Mouse (Mus musculus) neural tube, embryonic 13.5 days (tissue): ENCODE results near the gene Tmem51. TPM values are rescaled to one million over a fixed set of nuclear protein-coding genes. Genes with fewer than 3 reads are reported as not detected.

Source experiments
- ATAC-seq: fragments of 200-750 bp; cut with Nextera tagmentation; 2 replicates; pipeline ENCODE4 v1.8.0; 2017; ENCODE audit warnings: low read depth, mild to moderate bottlenecking, moderate TSS enrichment, moderate library complexity
- H3K27ac ChIP-seq: fragments of 300-500 bp; sonication (generic); replicated peaks from 2 replicates; pipeline ENCODE4 v1.5.1; 2015; ENCODE audit warnings: moderate library complexity, mild to moderate bottlenecking, inconsistent platforms
- H3K27me3 ChIP-seq: fragments of 300-500 bp; sonication (generic); 2 replicates; pipeline ENCODE4 v1.6.1; 2015; ENCODE audit warnings: mild to moderate bottlenecking, inconsistent platforms
- H3K36me3 ChIP-seq: fragments of 300-500 bp; sonication (generic); 2 replicates; pipeline ENCODE4 v1.6.1; 2015; ENCODE audit warnings: mild to moderate bottlenecking, inconsistent platforms
- H3K4me1 ChIP-seq: fragments of 300-500 bp; sonication (generic); replicated peaks from 2 replicates; pipeline ENCODE4 v1.6.1; 2015; ENCODE audit warnings: inconsistent platforms
- H3K4me2 ChIP-seq: fragments of 300-500 bp; sonication (generic); 2 replicates; pipeline ENCODE4 v1.6.1; 2015; ENCODE audit warnings: inconsistent platforms, mild to moderate bottlenecking, moderate library complexity
- H3K4me3 ChIP-seq: fragments of 300-500 bp; sonication (generic); 2 replicates; pipeline ENCODE4 v1.5.1; 2015; ENCODE audit warnings: mild to moderate bottlenecking, inconsistent platforms
- H3K9ac ChIP-seq: fragments of 300-500 bp; sonication (generic); 2 replicates; pipeline ENCODE4 v1.6.1; 2015; ENCODE audit warnings: moderate library complexity, mild to moderate bottlenecking, inconsistent platforms
- H3K9me3 ChIP-seq: fragments of 300-500 bp; sonication (generic); 2 replicates; pipeline ENCODE4 v1.6.1; 2016; ENCODE audit warnings: inconsistent platforms
- WGBS: fragments of 180-500 bp; shearing (Covaris S2); methylation state at CpG from one replicate; pipeline ENCODE4 v1.1.7; 2015; 5-methylcytosine and 5-hydroxymethylcytosine counted together
- polyA plus RNA-seq: library from polyadenylated mRNA; unstranded; fragments of >200 nt; fragmentation: Nextera tagmentation; extraction: Ambion mirVana; gene quantifications from 2 replicates; pipeline ENCODE4 v1.2.1, GENCODE M21; 2015

Gene Tmem51
- polyA plus RNA-seq, 1 experiment from 2014 or later, result 5.2 TPM

DNA sequence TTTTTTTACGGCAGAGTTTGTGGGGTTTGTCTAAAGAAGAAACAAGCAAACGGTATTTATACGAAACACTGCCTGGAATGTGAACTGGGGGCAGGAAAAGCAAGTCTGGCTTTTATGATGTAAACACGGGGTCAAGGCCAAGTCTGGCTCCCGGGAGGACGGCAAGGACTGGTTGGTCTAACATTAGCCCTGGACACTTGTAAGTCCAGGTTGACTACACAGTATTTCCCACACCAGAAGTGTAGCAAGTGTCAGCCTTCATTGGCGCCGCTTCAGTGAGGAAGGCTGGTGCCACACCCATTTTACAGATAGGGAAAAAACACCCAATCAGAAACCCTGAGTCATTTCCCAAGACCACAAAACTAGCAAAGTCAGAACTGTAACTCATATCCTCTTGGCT, 18.8 kb downstream of the Tmem51 start:
- WGBS, result 81% methylated on average over 8 of the region's 8 CpGs
- no peaks in the 10 kb centered on the region for H3K36me3 ChIP-seq
- H3K4me2 ChIP-seq, result no peak overlapping the region
- H3K9me3 ChIP-seq, result no peaks in the 10 kb centered on the region
- no peak overlapping the region for H3K27ac ChIP-seq
- H3K27me3 ChIP-seq, result peaks cover 9% of the 10 kb centered on the region
- H3K9ac ChIP-seq, result no peak overlapping the region
- H3K4me3 ChIP-seq, result no peak overlapping the region
- ATAC-seq, result no peak
- H3K4me1 ChIP-seq, result peaks cover 40% of the 10 kb centered on the region

DNA sequence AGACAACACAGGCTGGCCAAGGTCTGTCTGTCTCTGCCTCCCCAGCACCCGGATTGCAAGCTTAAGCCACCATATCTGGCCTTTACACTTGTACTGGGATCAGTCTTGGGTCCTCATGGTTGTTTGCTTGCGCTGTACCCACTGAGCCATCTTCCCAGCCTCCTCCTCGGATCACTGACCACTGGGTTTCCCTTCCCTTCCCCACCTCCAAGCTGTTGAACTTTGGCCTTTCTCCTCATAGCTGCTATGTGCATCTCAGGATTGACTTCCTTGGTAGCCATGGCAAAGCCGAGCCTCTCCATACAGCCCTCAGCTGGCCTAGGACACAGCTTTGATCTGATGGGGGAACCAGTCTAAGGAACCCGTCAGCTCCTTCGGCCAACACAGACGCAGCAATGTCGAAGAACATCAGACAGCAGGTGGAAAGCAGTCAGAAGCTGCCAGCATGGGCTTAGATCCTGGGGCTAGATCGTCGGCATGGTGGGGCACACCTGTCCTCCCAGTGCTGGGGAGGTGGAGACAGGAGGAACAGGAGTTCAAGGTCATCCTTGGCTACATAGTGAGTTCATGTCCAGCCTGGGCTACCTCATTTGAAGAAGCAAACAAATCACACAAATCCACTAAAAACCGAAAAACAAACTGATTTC, 19.4 kb downstream of the Tmem51 start:
- no peak overlapping the region for H3K9ac ChIP-seq
- no peak overlapping the region for H3K4me2 ChIP-seq
- H3K4me3 ChIP-seq, result no peak overlapping the region
- WGBS, result 89% methylated on average over 11 of the region's 11 CpGs
- no peak for ATAC-seq
- peaks cover 7% of the 10 kb centered on the region; the same call in 1 of the 2 replicates for H3K27me3 ChIP-seq
- H3K36me3 ChIP-seq, result no peaks in the 10 kb centered on the region
- H3K27ac ChIP-seq, result no peak overlapping the region
- H3K4me1 ChIP-seq, result peaks cover 40% of the 10 kb centered on the region
- no peaks in the 10 kb centered on the region for H3K9me3 ChIP-seq

DNA sequence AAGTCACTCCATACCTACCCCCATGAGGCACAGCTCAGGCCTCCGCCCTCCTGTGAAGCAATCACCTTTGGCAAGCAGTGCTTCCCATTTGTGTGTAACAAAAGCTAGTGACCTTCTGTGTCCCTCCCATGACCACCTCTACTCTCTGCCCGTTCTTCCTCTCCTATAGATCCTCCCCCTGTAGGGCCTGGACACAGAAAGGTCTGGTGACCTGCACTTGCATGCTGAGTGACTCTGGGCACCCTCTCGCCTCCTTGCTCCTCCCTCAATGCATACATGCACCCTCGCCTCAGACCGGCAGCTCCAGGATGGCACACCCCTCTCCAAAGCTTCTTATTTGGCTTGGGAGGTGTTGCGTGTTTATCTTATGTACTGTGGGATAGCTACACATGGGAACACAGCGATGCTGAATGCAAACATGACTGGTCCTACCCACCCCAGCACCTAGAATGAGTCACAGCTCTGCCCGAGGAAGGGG, 21.0 kb downstream of the Tmem51 start:
- no peak overlapping the region for H3K4me3 ChIP-seq
- no peak for ATAC-seq
- H3K27ac ChIP-seq, result no peak overlapping the region
- H3K4me1 ChIP-seq, result peaks cover 32% of the 10 kb centered on the region
- no peak overlapping the region for H3K9ac ChIP-seq
- no peaks in the 10 kb centered on the region for H3K27me3 ChIP-seq
- 91% methylated on average over 8 of the region's 8 CpGs for WGBS
- no peaks in the 10 kb centered on the region for H3K9me3 ChIP-seq
- no peaks in the 10 kb centered on the region for H3K36me3 ChIP-seq
- no peak overlapping the region for H3K4me2 ChIP-seq

DNA sequence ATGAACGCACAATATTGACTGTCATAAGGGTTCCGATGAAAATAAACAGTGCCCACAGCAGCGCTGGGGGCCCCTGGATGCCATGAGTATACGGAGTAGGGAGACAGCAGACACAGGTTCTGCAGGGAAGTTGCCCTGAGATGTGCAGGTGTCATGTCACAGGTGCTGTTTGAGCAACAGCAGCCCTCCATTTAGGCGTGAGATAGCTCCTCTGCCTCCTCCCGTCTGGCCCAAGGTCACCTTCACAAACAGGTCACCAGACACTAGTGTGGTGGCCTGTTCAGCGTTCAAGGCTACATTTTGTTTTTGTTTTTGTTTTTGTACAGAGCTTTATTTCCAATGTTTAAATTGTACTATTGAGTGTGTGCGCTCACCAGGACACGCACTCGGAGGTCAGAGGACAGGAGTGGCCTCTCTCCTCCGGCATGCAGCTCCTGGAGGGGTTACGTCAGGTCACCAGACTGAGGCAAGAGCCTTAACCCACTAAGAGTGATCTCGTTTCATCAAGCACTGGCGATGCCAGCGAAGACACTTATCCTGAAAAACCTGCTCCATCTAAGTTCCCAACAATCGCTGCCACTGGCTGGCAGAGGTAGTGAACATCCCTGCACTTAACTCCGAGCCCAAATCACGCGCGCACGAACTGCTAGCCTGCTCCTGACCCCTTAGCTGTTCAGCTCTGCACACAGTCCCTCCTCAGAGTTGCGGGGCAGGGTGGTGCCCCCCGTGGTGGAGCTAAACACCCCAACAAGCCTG, 22.4 kb downstream of the Tmem51 start:
- no peak for ATAC-seq
- H3K4me1 ChIP-seq, result peaks cover 27% of the 10 kb centered on the region
- H3K27ac ChIP-seq, result no peak overlapping the region
- no peak overlapping the region for H3K4me2 ChIP-seq
- H3K27me3 ChIP-seq, result no peaks in the 10 kb centered on the region
- no peaks in the 10 kb centered on the region for H3K9me3 ChIP-seq
- no peak overlapping the region for H3K9ac ChIP-seq
- 75% methylated on average over 23 of the region's 23 CpGs for WGBS
- H3K4me3 ChIP-seq, result no peak overlapping the region
- H3K36me3 ChIP-seq, result no peaks in the 10 kb centered on the region

DNA sequence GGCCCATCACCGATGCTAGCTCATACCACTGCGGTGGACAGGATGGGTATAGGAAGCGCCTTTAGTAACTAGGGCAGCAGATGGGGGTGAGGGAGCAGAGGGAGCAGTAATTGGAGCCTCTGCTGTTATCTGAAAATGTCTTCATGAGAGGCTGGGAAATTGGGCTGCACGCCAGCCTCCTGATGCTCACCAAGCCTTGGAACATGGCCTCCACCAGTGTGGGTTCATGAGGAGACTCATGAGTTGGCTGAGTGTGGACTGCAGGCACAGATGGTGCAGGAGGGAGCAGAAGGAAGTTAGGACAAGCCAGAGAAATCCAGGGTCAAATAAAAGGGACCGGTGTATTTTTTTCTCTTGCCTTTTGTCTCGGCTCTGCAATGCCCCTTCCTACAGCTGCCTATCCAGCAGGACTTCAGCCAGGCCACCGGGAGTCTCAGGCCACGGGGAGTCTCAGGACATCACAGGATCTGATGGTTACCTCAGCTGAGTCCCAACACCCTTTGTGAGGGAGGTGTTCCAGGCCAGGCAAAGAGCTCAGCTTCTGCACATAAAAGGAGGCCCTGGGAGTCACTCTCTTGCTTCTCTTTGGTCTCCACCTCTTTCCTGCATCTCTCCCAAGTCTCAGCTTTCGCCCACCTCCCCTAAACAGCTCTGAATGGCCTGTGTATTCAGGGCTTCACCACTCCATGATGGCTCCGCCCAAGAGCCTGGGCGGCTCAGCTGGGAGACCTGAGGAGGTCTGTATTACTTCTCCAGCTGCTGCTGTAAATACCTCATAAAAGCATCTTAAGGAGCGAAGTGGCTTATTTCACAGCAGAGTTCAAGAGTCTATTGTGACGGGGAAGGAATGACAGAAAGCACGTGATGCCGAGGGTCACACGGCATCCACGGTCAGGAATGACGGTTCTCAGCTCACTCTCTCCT, 23.4 kb downstream of the Tmem51 start:
- no peak for ATAC-seq
- Histone ChIP-seq H3K27me3 (no peaks in the 10 kb centered on the region), H3K4me3 (no peak overlapping the region), H3K36me3 (no peaks in the 10 kb centered on the region), H3K9me3 (no peaks in the 10 kb centered on the region), H3K27ac (no peak overlapping the region), H3K4me1 (peaks cover 17% of the 10 kb centered on the region; the same call in 1 of the 2 replicates), H3K4me2 (no peak overlapping the region), H3K9ac (no peak overlapping the region)
- WGBS, result 36% methylated on average over 18 of the region's 18 CpGs

DNA sequence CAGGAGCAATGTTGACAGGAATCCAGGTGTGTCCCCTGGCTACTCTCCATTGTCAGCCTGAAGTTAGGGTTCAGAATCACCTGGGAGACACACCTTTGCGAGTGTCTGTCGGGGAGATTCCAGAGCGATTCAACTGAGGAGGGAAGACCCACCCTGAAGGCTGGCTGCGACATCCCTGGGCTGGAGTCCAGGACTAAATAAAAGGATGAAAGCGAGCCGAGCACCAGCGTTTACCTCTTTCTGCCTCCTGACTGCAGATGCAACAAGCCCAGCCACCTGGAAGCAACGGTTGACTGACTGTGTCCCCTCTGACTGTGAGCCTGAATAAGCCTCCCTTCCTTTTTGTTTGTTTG, 24.3 kb downstream of the Tmem51 start:
- Histone ChIP-seq H3K4me3 (no peak overlapping the region), H3K4me1 (peaks cover 14% of the 10 kb centered on the region; the same call in 1 of the 2 replicates), H3K27ac (no peak overlapping the region), H3K27me3 (no peaks in the 10 kb centered on the region), H3K36me3 (no peaks in the 10 kb centered on the region), H3K9ac (no peak overlapping the region), H3K4me2 (no peak overlapping the region), H3K9me3 (no peaks in the 10 kb centered on the region)
- WGBS, result 91% methylated on average over 8 of the region's 8 CpGs
- no peak for ATAC-seq

DNA sequence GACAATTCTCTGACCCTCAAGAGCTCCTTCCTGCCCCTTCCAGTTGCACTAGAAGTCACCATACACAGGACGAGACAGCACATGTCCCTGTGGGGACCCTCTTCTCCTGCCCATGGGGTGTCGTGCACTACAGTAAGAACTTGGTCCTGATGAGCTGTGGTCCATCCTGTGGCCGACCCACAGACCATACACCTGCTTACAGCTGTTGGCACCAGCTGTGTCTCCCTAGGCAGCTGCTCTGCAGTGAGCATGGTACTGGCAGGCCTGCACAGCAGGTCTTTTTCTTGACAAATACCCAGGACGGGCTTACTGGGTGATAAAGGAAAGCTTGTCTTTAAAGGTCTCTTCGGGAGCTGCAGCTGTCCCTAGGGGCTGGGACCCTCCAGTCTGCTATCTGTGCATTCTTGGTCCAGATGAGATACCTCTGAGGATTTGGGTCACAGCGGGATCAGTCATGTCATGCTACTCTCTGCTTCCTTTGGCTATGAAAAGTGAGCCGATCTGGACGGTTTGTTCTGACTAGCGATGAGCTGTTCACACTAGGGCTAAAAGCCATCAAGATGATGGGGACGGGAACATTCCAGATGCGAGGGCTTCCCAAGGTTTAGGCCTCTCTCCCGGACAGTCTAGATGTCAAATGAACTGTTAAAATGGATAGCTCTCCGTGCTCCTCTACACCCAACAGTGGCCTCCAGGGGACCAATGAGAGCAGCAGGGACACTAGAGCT, 24.8 kb downstream of the Tmem51 start:
- Histone ChIP-seq H3K9me3 (no peaks in the 10 kb centered on the region), H3K27ac (no peak overlapping the region), H3K4me2 (no peak overlapping the region), H3K4me1 (peaks cover 14% of the 10 kb centered on the region; the same call in 1 of the 2 replicates), H3K27me3 (no peaks in the 10 kb centered on the region), H3K4me3 (no peak overlapping the region), H3K36me3 (no peaks in the 10 kb centered on the region), H3K9ac (no peak overlapping the region)
- 81% methylated on average over 13 of the region's 13 CpGs for WGBS
- ATAC-seq, result no peak

DNA sequence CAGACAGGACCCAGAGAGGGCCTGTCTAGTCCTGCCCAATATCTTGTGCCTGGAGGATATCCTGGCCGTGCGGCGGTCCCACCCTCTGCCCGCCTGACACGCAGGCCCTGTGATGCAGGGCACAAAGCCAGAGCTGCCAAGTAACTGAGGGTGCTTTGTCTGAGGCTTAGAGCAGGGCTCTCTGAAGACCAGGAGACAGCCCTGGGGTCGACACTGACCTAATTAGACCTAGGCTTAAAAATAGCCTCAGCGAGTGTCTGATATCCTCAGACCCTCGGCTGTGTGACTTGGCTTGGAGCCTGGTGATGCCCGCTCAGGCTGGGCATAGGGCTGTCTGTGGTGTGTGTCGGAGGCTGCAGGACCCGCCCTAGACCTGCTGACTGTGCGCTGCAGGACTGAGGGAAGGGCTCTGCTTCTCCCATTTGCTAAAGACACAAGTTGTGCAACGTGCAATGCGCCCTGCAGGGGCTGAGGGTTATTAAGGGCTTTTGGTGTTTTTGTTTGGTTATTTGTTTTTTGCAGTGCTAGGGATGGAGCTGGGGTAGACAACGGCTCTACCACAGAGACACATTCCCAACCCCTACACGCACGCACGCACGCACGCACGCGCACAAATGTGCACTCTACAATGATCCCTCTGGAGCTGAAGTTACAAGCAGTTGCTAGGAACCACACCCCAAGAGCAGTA, 26.4 kb downstream of the Tmem51 start:
- Histone ChIP-seq H3K4me2 (no peak overlapping the region), H3K9ac (no peak overlapping the region), H3K4me1 (peaks cover 14% of the 10 kb centered on the region; the same call in 1 of the 2 replicates), H3K9me3 (no peaks in the 10 kb centered on the region), H3K27ac (no peak overlapping the region), H3K4me3 (no peak overlapping the region), H3K27me3 (no peaks in the 10 kb centered on the region), H3K36me3 (no peaks in the 10 kb centered on the region)
- no peak for ATAC-seq
- 81% methylated on average over 22 of the region's 22 CpGs for WGBS

DNA sequence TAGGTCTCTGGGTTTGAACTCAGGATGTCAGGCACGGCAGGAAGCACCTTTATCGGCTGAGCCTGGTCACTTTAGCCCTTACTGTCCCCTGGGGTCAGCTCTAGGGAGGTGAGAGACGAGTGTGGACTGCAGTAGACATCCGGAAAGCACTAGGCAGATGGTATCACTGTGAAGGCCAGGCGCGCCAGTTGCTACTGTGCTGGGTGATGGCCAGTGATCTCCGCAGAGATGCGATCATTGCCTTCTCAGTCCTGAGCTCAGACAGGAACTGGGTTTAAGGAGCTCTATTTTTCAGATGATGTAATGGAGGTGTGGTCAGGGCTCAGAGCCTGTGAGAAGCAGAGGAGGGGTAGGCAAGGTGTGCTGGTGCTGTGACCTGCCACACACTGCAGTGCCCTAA, 28.5 kb downstream of the Tmem51 start:
- Histone ChIP-seq H3K4me1 (0 out of 2 replicates have a peak, but pooled peaks cover 4% of the 10 kb centered on the region), H3K4me3 (no peak overlapping the region), H3K36me3 (no peaks in the 10 kb centered on the region), H3K9me3 (no peaks in the 10 kb centered on the region), H3K27me3 (no peaks in the 10 kb centered on the region), H3K9ac (no peak overlapping the region), H3K4me2 (no peak overlapping the region), H3K27ac (no peak overlapping the region)
- 81% methylated on average over 8 of the region's 8 CpGs for WGBS
- no peak for ATAC-seq

DNA sequence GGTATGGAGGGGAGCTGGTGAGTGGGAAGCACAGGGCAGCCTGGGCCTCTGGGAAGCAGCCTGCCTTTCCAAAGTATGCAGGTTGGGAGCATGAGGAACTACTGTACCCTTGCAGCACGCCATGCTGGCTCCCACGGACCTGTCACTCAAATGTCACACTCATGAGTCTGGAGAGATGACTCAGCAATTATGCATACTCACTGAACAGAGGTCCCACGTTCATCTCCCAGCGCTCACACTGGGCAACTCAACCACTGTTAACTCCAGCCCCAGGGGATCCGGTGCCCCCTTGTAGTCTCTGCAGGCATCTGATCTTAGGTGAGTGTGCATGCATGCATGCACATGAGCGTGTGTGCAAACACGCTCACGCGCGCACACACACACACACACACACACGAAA, 29.5 kb downstream of the Tmem51 start:
- ATAC-seq, result no peak
- WGBS, result 85% methylated on average over 11 of the region's 11 CpGs
- no peaks in the 10 kb centered on the region for H3K4me1 ChIP-seq

More for the DNA sequence above, 29.5 kb downstream of the Tmem51 start:
- Histone ChIP-seq H3K4me2 (no peak overlapping the region), H3K9ac (no peak overlapping the region), H3K4me3 (no peak overlapping the region), H3K27me3 (no peaks in the 10 kb centered on the region), H3K36me3 (no peaks in the 10 kb centered on the region), H3K9me3 (no peaks in the 10 kb centered on the region), H3K27ac (no peak overlapping the region)
